Mouse (Mus musculus) midbrain, embryonic 13.5 days (tissue): ENCODE results near the gene Tdrd7. TPM values are rescaled to one million over a fixed set of nuclear protein-coding genes. Genes with fewer than 3 reads are reported as not detected.

Experiments
- ATAC-seq: fragments of 200-750 bp; cut with Nextera tagmentation; 2 replicates; pipeline ENCODE4 v1.8.0; 2017; ENCODE audit warnings: mild to moderate bottlenecking, moderate TSS enrichment, moderate library complexity
- H3K27ac ChIP-seq: fragments of 300-500 bp; sonication (generic); 2 replicates; pipeline ENCODE4 v1.5.1; 2015; ENCODE audit warnings: inconsistent platforms, mild to moderate bottlenecking, moderate library complexity
- H3K27me3 ChIP-seq: fragments of 300-500 bp; sonication (generic); 2 replicates; pipeline ENCODE4 v1.6.1; 2015; ENCODE audit warnings: mild to moderate bottlenecking, inconsistent platforms
- H3K36me3 ChIP-seq: fragments of 300-500 bp; sonication (generic); 2 replicates; pipeline ENCODE4 v1.6.1; 2015; ENCODE audit warnings: mild to moderate bottlenecking, inconsistent platforms
- H3K4me1 ChIP-seq: fragments of 300-500 bp; sonication (generic); replicated peaks from 2 replicates; pipeline ENCODE4 v1.6.1; 2015; ENCODE audit warnings: inconsistent platforms
- H3K4me2 ChIP-seq: fragments of 300-500 bp; sonication (generic); replicated peaks from 2 replicates; pipeline ENCODE4 v1.6.1; 2015; ENCODE audit warnings: moderate library complexity, mild to moderate bottlenecking, inconsistent platforms
- H3K4me3 ChIP-seq: fragments of 300-500 bp; sonication (generic); replicated peaks from 2 replicates; pipeline ENCODE4 v1.5.1; 2015; ENCODE audit warnings: mild to moderate bottlenecking, inconsistent platforms
- H3K9ac ChIP-seq: fragments of 300-500 bp; sonication (generic); replicated peaks from 2 replicates; pipeline ENCODE4 v1.6.1; 2015; ENCODE audit warnings: mild to moderate bottlenecking, inconsistent platforms
- H3K9me3 ChIP-seq: fragments of 300-500 bp; sonication (generic); 2 replicates; pipeline ENCODE4 v1.6.1; 2016; ENCODE audit warnings: mild to moderate bottlenecking, inconsistent platforms
- WGBS: fragments of 180-500 bp; shearing (Covaris S2); methylation state at CpG from one replicate; pipeline ENCODE4 v1.1.7; 2015; 5-methylcytosine and 5-hydroxymethylcytosine counted together
- polyA plus RNA-seq: library from polyadenylated mRNA; unstranded; fragments of >200 nt; fragmentation: Nextera tagmentation; extraction: Ambion mirVana; gene quantifications from 2 replicates; pipeline ENCODE4 v1.2.1, GENCODE M21; 2015

Tdrd7 gene
- polyA plus RNA-seq, 1 experiment from 2014 or later = 15.7 TPM

DNA sequence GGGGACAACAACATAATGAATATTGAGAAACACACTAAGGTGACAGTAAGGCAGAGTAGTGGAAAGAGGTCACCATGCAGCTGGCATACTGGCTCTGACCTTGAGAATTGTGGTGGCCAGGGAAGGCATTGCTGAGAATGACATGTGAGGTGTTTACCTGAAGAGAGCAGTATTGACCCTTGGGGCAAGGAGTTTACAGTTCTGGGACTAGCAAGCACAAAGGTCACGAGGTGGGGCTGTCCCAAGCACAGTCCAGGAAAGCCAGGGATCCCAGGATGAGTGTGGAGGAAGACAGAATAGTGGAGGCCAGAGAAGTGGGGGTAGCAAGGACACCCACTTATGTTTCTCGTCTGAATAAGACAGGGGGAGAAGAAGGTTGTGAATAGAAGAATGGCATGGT lies 14.8 kb downstream of the Tdrd7 start:
- no peak for ATAC-seq
- Histone ChIP-seq H3K4me2 (no peak overlapping the region), H3K27me3 (peaks cover 11% of the 10 kb centered on the region), H3K9me3 (no peaks in the 10 kb centered on the region), H3K4me1 (no peaks in the 10 kb centered on the region), H3K9ac (no peak overlapping the region), H3K27ac (no peak overlapping the region), H3K4me3 (no peak overlapping the region), H3K36me3 (no peaks in the 10 kb centered on the region)
- 62% methylated on average over 2 of the region's 2 CpGs for WGBS

DNA sequence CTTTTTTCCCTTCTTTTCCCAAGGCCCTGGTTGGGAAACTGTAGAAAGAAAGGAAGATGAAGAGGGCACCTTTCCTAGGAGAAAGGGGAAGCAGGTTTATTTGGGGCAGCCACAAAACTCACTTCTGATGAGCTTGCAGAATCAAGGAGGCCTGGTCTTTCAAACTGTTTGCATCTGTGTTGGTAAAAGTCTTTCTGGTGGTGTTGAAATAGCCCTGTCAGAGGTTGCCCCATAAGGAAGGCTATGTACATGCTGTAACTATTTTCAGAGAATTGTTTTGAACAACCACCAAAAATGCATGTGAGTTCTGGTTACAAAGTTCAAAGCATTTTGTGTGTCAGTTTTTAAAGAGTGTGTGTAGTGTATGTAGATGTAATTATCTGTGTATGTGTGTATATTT lies 15.9 kb downstream of the Tdrd7 start:
- no peak for ATAC-seq
- Histone ChIP-seq H3K27ac (no peak overlapping the region), H3K4me2 (no peak overlapping the region), H3K4me3 (no peak overlapping the region), H3K9ac (no peak overlapping the region), H3K9me3 (no peaks in the 10 kb centered on the region), H3K4me1 (no peaks in the 10 kb centered on the region), H3K36me3 (no peaks in the 10 kb centered on the region), H3K27me3 (peaks cover 6% of the 10 kb centered on the region; the same call in 1 of the 2 replicates)

DNA sequence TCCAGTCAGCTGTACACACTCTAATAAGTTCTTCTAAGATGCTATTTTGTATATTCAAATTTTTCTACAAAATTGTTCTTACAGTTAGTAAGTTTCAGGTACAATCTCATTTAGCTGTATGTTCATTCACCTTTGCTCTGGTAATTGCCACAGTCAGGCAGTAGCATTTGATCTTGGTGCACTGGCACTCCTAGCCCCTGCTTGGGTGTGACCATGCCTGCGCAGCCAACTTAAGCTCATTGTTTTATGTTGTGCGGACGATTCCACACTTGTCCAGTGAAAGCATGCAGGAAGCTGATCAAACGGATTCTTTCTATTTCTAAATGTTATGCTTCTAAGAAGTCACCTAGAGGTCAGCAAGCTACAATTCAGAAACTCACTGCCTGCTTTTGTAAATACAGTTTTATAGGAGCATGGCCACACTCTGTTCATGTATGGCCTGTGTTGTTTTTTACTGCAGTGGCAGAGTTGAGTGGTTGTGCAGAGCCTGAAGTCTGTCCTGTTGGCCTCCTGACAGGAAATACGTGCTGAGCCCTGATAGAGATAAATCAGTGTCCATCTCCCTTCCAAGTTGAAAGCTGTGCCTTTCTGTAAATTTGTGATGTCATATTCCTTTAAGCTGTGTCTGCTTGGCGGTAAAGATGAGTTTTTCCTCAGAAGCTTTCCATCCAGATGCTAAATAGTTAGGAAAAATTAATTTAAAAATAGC lies 25.4 kb downstream of the Tdrd7 start:
- Histone ChIP-seq H3K4me1 (no peaks in the 10 kb centered on the region), H3K4me2 (no peak overlapping the region), H3K9ac (no peak overlapping the region), H3K27me3 (no peaks in the 10 kb centered on the region), H3K27ac (no peak overlapping the region), H3K9me3 (no peaks in the 10 kb centered on the region), H3K36me3 (peaks cover 9% of the 10 kb centered on the region; the same call in 1 of the 2 replicates), H3K4me3 (no peak overlapping the region)
- 80% methylated on average over 6 of the region's 6 CpGs for WGBS
- no peak for ATAC-seq

DNA sequence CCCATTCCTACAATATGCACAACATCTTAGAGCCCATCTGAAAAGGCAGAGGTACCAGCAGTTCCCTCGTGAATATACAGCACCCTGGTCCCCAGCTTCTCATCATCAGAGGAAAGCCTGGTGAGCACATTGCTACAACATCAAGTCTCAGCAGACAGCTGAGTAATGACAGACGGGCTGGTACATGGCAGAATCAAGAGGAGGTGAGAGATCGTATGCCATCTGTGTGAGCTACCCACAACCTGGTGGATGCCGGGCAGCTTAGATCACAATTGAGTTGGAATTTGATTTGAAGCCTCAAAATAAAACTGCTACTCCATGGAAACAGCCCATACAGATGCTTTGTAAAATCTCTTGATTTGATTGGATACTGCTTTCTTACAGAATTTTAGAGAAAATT lies 33.4 kb downstream of the Tdrd7 start:
- Histone ChIP-seq H3K4me1 (no peaks in the 10 kb centered on the region), H3K9me3 (no peaks in the 10 kb centered on the region), H3K27me3 (no peaks in the 10 kb centered on the region), H3K9ac (no peak overlapping the region), H3K4me2 (no peak overlapping the region), H3K36me3 (0 out of 2 replicates have a peak, but pooled peaks cover under 1% of the 10 kb centered on the region), H3K4me3 (no peak overlapping the region), H3K27ac (no peak overlapping the region)
- WGBS = 91% methylated on average over 4 of the region's 4 CpGs
- ATAC-seq = no peak

DNA sequence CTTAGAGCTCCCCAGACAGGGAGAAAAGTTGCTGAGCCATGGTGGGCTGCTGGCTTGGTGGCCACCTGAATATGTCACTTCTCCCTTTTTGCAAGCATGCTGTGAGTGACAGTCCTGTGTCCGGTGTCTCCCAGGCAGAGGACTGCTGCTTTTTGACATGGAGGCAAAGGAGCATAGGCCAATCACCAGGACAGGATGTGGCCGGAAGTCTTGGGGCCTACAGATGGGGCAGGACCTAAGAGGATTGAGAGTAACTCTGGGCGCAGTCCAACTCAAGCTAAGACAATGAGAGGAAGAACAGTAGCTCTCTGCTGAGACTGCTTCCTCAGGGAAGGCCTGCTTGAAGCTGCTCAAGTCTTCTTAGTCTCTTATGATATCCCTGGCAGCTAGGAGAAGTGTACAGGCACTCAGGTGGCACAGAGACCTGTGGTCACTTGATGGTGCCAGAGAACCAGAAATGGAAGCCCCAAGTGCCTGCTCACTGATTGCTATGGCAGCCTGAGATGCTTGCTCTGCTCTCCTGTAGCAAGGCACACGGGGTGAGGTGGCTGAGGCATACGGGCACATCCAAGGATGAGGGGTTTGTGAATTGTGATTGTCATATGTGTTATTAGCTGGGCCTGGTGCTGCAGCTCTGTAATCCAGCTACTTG lies 43.1 kb downstream of the Tdrd7 start:
- H3K9me3 ChIP-seq = no peaks in the 10 kb centered on the region
- H3K4me1 ChIP-seq = no peaks in the 10 kb centered on the region
- peaks cover 26% of the 10 kb centered on the region for H3K36me3 ChIP-seq
- no peak for ATAC-seq
- no peak overlapping the region for H3K9ac ChIP-seq
- H3K4me3 ChIP-seq = no peak overlapping the region
- H3K4me2 ChIP-seq = no peak overlapping the region
- H3K27ac ChIP-seq = no peak overlapping the region
- WGBS = 83% methylated on average over 5 of the region's 5 CpGs
- no peaks in the 10 kb centered on the region for H3K27me3 ChIP-seq

DNA sequence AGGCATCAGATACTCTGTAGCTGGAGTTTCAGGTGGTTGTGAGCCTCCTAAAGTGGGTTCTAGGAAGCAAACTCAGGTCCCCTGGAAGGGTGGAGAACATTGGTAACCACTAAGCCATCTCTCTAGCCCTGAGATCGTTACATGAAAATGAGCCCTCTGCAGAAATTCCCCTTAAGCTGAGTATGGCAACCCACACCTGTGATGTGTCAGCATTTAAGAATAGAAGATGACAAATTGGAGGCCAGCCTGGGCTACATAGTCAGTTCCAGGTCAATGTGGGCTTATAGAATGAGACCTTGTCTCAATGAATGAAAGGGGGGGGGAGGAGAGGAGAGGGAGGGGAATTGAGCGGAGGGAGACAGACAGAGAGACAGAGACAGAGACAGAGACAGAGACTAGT lies 46.6 kb downstream of the Tdrd7 start:
- H3K4me2 ChIP-seq = no peak overlapping the region
- 85% methylated on average over 2 of the region's 2 CpGs for WGBS

DNA sequence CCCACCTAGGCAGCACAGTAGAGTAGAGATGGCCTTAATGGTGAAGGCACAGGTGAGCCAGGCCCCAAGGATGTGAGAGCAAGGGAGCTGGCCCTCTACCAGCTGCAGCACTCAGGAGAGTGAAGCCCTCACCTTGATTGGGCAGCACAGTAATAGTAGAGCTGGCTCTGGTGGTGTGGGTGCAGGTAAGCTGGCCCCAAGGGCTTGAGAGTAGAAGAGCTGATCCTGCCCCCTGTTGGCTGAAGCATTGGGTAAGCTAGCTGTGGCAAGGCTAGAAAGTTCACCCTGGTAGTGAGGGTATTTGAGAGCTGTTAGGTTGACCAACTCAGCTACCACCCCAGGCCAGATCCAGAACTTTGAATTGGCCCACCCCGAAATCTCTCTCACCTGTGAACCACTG lies 50.5 kb downstream of the Tdrd7 start:
- no peak overlapping the region for H3K9ac ChIP-seq
- WGBS = 81% methylated on average over 1 of the region's 1 CpGs
- H3K4me3 ChIP-seq = no peak overlapping the region
- no peaks in the 10 kb centered on the region for H3K4me1 ChIP-seq
- H3K4me2 ChIP-seq = no peak overlapping the region
- no peak overlapping the region for H3K27ac ChIP-seq
- no peaks in the 10 kb centered on the region for H3K9me3 ChIP-seq
- H3K36me3 ChIP-seq = peaks cover 11% of the 10 kb centered on the region; the same call in 1 of the 2 replicates
- ATAC-seq = no peak
- H3K27me3 ChIP-seq = no peaks in the 10 kb centered on the region

More for the DNA sequence above, 46.6 kb downstream of the Tdrd7 start:
- no peak for ATAC-seq
- no peak overlapping the region for H3K27ac ChIP-seq
- peaks cover 10% of the 10 kb centered on the region for H3K36me3 ChIP-seq
- no peaks in the 10 kb centered on the region for H3K9me3 ChIP-seq
- no peak overlapping the region for H3K9ac ChIP-seq
- no peak overlapping the region for H3K4me3 ChIP-seq
- no peaks in the 10 kb centered on the region for H3K4me1 ChIP-seq
- H3K27me3 ChIP-seq = no peaks in the 10 kb centered on the region

DNA sequence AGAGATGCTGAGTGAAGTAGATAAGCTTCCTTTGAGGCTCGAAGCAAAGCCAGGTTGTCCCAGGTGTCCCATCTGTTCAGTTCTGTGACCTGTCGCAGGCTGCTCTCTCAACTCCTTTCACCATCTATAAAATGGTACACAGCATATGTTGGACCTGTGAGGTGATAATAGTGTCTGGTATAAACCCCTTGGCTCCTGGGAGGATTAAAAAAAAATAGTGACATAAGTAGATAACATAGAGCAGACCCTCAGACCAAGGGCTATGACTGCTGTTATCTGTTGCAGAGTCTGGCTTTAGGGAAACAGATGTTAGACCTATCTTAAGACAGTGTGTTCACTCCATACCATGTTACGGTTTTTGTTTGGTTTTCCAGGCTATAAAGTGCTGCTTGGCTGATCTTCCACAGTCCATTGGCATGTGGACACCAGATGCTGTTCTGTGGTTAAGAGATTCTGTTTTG lies 57.9 kb downstream of the Tdrd7 start:
- no peaks in the 10 kb centered on the region for H3K4me1 ChIP-seq
- H3K9ac ChIP-seq = no peak overlapping the region
- H3K27me3 ChIP-seq = no peaks in the 10 kb centered on the region
- ATAC-seq = no peak
- H3K4me2 ChIP-seq = no peak overlapping the region
- no peak overlapping the region for H3K4me3 ChIP-seq
- 0 out of 2 replicates have a peak, but pooled peaks cover 3% of the 10 kb centered on the region for H3K36me3 ChIP-seq
- 89% methylated on average over 3 of the region's 3 CpGs for WGBS
- no peaks in the 10 kb centered on the region for H3K9me3 ChIP-seq
- no peak overlapping the region for H3K27ac ChIP-seq

DNA sequence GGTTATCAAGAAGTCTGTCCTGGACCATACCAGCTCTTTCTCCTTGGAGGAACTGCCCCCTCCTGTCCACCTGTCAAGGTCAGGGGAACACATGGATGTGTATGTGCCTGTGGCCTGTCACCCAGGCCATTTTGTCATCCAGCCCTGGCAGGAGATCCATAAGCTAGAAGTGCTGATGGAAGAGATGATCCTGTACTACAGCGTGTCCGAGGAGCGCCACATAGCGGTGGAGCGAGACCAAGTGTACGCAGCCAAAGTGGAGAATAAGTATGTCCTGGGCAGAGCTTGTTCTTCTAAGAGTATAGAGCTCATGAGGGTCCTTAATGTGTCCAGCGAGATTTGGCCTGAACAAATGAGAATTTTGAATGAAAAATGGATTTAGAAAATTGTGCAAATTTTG lies 60.8 kb downstream of the Tdrd7 start:
- Histone ChIP-seq H3K36me3 (0 out of 2 replicates have a peak, but pooled peaks cover 3% of the 10 kb centered on the region), H3K9ac (no peak overlapping the region), H3K9me3 (no peaks in the 10 kb centered on the region), H3K4me1 (no peaks in the 10 kb centered on the region), H3K4me2 (no peak overlapping the region), H3K4me3 (no peak overlapping the region), H3K27ac (no peak overlapping the region), H3K27me3 (no peaks in the 10 kb centered on the region)
- no peak for ATAC-seq
- 45% methylated on average over 7 of the region's 7 CpGs for WGBS

DNA sequence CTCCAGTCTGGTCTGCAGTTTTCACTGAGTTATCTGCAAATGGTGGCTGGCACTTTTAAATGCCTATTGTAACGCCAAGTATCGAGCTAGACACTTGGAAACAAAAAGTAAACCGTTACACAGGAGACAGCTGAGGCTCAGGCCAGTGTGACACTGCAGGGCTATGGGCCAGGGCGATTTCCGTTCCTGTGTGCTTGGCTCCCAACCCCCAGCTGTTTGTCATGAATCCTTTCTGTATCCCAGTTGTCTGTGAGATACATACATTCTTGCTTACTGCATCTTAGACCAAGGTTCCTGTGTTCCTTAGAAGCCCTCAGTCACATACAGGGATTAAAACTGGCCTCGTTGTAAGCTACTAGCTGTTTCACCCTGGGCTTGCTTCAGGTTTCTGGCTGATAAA lies 63.1 kb downstream of the Tdrd7 start:
- WGBS = 69% methylated on average over 6 of the region's 6 CpGs
- Histone ChIP-seq H3K4me3 (no peak overlapping the region), H3K36me3 (0 out of 2 replicates have a peak, but pooled peaks cover 3% of the 10 kb centered on the region), H3K9ac (no peak overlapping the region), H3K4me1 (no peaks in the 10 kb centered on the region), H3K9me3 (no peaks in the 10 kb centered on the region), H3K27ac (no peak overlapping the region), H3K27me3 (no peaks in the 10 kb centered on the region), H3K4me2 (no peak overlapping the region)
- no peak for ATAC-seq

DNA sequence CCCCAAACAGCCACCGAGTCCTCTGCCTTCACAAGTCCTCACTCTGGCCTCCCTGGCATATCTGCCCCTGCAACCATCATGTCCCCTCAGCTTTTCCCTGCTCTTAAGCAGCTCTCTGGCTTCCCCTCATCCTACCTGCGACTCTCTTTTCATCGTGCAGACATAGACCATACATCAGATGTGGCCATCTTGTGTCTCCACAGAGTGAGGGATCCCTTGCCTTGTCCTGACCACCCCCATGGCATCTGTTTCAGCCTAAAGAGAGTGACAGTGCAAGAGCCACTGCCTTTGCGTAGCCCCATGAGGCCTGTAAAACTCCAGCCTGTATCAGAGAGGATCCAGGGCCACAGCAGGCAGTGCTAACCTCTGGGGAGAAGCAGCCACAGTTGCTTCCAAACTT lies 63.6 kb downstream of the Tdrd7 start:
- Histone ChIP-seq H3K4me2 (no peak overlapping the region), H3K9ac (no peak overlapping the region), H3K27ac (no peak overlapping the region), H3K9me3 (no peaks in the 10 kb centered on the region), H3K4me3 (no peak overlapping the region), H3K36me3 (0 out of 2 replicates have a peak, but pooled peaks cover 3% of the 10 kb centered on the region), H3K27me3 (no peaks in the 10 kb centered on the region), H3K4me1 (no peaks in the 10 kb centered on the region)
- no peak for ATAC-seq
- WGBS = 91% methylated on average over 4 of the region's 4 CpGs

DNA sequence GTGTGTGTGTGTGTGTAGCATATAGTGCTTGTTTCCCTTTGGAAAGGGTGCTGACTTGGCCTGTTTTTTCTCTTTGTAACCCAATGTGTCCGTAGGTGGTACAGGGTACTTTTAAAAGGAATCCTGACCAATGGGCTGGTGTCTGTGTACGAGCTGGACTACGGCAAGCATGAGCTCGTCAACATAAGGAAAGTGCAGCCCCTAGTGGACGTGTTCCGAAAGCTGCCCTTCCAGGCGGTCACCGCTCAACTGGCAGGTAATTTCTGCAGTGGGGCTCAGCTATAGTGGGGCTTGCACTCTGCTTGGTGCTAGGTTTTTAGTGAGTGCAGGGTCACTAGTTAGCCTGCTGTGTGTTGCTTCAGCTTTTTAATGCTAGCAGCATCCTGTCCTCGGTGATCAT lies 64.4 kb downstream of the Tdrd7 start:
- no peak overlapping the region for H3K27ac ChIP-seq

More for the DNA sequence above, 64.4 kb downstream of the Tdrd7 start:
- Histone ChIP-seq H3K9me3 (no peaks in the 10 kb centered on the region), H3K4me2 (no peak overlapping the region), H3K9ac (no peak overlapping the region), H3K4me3 (no peak overlapping the region), H3K36me3 (0 out of 2 replicates have a peak, but pooled peaks cover 3% of the 10 kb centered on the region), H3K4me1 (no peaks in the 10 kb centered on the region), H3K27me3 (no peaks in the 10 kb centered on the region)
- 46% methylated on average over 9 of the region's 9 CpGs for WGBS
- ATAC-seq = no peak
